Mouse (Mus musculus): Measurements from ENCODE around the gene Etl4.
A peak's percentile ranks its signal among the peaks of the same experiment; 100 is the strongest.

Etl4 gene

DNA sequence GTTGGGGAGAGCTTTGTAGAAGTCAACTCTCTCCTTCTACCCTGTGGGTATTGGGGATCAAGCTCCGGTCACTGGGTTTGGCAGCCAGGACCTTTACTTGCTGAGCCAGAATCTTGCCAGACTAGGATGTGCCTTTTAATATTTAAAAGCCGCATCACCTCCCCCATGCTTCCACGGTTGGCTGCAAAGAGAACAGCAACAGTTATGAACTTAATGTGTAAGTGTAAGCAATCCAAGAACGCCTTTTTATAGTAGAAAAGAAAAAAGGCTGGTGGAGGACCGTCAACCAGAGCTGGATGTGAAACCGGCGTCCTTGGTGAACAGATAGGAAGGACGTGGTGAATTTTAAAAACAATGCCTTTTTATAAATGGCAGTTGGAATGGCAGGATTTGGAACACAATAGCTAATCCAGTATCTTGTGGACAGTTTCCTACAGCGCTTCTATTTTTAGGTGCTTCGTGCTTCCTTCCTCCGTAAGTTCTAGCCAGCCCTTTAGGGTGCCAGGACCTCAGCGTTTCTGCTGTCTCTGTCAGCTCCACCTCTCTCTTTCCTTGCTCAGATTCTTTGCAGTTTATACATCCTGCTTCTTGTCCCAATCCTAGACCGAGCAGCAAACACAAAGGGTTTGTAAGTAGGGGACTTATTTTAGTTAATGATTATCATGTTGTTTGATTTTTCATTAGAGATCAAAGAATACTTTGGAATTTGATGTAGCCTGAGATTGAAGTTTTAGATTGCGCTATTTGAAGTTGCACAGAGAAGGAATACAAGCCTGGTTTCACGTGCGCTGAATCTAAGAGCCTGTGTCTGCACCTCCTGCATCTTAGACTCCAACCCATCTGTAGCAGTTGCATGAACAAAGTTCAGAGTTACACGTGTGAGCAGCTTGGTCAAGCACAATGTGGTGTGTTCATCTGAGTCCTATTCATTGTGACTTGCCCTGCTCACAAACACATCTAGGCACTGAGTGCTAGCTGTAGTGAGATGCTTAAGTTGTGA lies 535.9 kb downstream of the Etl4 start:
- no peak for DNase-seq (ENCODE audit: low spot score)

DNA sequence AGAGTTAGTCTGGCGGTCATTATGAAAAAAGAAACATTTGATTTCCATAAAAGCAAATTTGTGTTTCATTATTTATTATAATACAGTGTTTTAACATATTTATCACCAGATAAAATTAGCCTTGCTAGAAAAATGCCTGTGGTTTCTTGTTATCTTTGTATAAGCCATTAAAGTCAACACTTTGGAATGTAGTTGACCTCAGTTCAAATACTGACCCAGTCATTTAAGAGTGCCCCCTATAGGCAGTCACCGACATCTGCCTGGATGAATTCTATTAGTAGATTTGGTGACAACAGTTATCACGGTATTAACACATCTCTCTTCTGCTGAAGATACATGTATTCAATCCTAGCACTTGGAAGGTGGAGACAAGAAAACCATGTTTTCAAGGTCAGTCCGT lies 536.6 kb downstream of the Etl4 start:
- no peak for DNase-seq (ENCODE audit: low spot score)

DNA sequence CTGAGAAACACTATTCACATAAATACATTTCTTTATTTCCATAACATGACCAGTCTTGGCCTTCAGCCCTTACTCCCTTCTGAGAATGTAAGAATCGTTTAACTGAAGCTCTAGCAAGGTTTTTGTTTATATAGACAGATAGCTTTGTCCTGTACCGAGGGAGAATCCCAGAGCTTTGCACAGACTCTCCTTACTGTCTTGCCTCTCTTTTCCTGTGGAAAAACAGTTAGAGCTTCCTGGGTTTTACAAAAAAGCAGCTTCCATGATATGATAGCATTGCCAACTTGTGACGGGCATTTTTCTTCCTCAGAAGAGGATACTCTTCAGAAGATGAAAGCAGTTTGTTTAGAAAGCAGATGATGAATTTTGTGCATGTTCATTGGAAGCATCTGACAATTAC lies 541.4 kb downstream of the Etl4 start:
- no peak for DNase-seq (ENCODE audit: low spot score)

DNA sequence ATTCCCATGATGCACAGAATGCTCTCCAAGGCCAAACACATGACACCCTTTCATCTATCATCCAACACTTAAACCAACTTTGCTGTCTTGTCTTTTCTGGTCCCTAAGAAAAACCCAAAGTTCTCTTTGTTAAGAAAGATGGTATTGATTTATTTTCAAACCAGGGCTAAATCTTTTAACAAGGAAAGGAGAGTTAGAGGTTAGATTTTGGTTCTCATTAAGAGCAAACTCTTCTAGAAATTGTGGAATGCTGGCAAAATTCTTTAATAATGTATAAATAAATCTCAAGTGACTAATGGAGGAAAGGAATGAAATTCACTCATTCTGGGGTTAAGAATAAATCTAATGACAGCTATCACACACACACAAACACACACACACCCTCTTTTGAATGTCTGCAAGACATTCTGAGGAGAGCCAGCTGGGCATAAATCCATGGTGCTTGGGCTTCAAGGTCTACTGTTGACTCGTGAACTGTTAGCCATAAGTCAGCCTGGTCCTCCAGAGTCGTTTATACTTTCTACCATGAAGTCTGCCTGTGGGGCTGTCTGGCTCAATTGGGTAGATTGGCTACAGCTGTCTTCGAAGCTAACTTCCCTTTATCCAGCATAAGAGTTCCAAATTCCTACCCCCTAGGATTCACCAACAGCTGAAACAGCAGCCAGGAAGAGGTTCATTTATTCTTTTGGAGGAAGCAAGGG lies 544.1 kb downstream of the Etl4 start:
- no peak for DNase-seq (ENCODE audit: low spot score)

DNA sequence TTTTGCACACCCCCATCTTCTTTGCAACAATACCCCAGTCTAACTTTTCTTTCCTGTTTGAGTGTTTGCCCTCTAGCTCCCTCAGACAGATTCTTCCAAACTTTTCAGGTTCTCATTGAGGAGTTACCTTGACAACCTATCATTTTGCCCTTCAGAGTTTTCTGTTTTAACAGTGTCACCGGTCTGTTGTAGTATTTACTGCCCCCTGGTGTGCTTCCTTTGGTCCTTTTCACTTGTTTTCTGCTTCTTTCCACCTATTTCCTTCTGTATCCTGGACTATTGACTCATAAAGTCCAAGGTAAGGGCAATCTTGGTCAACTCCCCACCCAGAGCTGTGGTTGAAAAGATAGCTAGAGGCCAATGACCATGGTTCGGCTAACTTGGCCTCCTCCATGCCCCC lies 569.6 kb downstream of the Etl4 start:
- DNase-seq (ENCODE audit: low spot score), result no peak

DNA sequence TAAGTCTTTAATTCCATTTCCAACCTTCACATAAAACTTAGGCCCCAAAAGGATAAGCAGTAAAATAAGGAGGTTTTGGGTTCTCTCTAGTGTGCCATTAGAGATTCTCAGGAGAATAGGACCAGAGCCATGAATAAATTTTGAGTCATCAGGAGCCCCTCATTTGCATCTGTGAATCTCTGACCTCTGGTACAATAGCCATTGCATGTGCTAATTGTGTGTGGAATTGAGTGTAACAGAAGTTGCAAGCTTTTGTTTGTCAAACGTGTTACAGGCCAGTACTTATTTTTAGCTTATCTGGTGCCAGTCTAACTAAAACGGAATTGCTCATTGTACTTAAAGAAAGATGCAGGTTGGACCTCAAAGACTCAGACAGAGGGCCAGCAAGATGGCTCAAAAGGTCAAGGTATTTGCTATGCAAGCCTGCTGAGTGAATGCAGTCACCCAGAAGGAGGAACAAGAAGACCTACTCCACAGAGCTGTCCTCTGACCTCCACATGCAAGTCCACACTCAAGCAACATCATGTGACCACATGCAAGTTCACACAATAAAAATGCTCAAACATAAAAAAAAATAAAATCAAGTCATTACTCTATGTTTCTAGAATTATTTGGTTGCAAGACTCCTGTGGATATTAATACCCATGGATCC lies 576.7 kb downstream of the Etl4 start:
- no peak for DNase-seq (ENCODE audit: low spot score)

DNA sequence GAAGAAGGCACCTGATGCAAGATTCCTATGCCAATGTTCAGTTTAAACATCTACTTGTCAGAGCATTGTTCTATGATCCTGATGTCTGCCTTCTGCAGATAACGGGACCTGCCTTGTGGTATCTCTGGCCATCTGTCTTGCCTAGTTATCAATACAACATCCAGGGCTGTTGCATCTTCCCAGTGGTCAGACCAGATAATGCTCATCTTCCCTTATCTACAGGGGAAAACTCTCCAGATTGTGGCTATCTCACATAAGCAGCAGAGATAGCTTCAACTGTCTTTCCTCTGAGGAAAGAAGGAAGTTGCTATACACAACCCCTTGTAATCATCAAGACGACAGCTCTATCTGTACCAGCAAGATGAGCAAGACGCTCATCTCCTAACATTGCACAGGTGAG lies 579.5 kb downstream of the Etl4 start:
- no peak for DNase-seq (ENCODE audit: low spot score)

DNA sequence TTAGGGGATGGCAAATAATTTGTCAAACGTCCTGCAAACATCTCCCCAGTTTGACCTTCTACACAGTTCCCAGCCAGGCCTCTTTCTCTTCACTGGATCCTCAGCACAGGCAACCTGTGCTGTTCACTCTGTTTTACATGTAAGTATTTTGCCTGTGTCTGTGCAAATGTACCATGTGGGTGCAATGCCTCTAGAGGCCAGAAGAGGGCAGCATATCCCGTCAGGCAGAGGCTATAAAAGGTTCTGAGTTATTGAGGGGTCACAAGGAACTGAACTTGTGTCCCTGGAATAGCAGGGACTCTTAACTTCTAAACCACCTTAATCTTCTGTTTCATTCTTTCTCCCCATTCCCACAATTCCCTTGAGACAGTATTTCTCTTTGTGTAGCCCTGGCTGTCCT lies 582.5 kb downstream of the Etl4 start:
- DNase-seq (ENCODE audit: low spot score), result no peak

DNA sequence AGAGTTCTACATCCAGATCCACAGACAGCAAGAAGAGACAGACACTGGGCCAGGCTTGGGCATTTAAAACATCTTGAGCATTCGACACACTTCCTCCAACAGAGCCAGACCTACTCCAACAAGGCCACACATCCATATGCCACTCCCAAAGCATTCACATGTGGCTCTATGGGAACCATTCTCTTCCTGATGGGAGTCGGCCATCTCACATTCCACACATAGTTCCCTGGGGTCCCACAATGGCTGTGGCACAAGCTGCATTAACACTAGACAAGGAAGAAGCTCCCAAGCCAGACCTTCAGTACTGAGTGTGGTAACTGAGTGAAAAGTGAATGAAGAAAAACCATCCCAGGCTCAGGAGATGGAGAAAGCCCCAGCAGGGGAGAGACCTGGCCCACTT lies 584.2 kb downstream of the Etl4 start:
- no peak for DNase-seq (ENCODE audit: low spot score)

DNA sequence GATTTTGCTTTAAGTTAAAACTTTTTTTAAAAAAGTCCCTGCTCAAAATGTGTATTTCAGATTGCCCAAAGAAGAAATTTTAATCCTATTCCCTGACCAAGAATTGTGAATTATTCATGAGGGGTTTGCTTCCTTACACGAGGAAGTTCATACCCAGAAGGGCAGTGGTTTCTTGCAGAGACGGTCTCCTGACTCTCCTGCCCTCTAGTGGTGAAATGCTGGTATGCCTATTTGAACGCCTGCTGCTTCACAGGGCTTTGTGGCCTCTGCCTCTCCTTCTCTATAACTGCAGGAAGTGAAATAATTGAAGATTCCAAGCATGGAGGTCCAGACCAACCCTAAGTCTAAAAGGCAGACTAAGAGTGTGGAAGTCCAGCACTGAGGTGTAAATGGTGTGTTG lies 585.1 kb downstream of the Etl4 start:
- peak; percentile 30 for DNase-seq (ENCODE audit: low spot score)

DNA sequence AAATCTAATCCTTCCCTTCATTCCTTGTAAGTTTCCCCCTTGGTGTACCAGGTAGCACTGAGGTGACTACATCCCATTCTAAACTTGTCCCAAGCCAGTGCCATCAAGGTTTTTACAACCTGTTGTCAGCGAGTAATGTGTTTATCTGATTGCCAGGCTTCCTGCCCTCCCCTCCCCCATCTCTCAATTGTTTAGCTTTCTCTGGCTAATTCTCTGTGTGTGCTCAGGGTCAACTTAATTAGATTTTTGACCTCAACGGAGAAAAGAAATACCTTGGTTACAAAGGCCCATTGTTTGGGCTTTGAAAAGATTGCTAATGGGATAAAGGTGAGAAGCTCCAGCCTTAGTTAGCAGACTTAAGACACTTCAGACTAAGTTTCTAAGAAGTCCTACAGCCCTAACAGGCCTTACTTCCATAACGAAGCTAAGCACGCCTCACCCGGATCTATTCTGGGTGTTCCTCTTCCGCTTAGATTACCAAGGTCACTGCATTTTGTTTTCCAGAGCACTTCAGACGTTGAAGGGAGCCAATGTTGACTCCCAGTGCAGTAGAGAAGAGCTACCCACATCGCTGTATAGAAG lies 586.7 kb downstream of the Etl4 start:
- no peak for DNase-seq (ENCODE audit: low spot score)

DNA sequence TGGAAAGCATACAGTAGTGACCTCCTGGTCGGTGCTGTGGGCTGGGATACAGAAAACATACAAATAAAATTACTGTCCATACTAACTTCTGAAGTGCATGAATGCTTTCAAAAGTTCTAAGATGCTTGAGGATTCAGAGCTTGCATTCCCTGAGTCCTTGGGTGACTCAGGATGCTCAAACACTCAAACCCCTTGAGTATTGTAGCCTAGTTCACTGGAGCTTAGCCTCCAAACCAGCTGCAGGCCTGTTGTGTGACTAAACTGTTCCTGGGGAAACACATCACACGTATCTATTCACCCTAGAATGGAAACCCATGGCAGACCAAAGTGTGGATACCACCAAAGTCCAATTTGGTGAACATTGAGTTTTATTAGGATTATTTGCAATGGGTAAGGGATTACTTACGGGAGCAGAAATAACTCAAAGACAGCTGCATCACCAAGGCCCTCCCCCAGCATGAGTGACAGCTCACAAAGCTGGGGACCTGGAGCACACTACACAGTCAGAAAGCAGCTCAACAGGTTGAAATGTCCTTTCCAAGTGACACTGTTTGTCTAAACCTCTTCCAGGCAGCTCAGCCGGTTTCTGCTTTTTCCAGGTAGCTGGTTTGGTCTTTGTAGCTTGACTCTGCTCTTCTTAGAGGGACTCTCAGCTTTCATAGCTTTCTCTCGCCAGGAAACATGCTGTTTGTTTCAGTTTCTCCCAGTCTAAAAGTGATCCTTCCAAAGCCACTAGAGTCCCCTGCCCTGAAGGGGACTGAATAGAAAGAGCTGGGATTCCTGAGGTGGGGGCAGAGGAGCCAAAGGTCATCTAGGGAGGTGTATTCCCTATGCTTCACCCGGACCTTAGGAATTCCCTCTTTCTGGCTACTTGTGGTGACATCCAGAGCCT lies 598.5 kb downstream of the Etl4 start:
- no peak for DNase-seq (ENCODE audit: low spot score)

DNA sequence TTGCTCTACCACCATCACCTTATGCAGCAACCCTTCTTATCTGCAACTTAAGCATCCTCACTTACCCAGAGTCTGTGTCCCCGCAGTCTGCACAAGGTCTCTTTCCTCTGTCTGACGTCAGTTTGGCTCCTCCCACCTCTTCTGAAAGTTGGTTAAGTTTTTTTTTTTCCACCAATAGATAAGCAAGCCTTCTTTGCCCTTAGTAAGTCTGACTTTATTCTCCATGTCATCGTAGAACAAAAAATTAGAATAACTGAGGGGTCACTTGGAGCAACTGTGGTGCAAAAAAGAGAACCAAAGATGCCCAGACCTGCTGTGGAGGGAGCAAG lies 599.1 kb downstream of the Etl4 start:
- no peak for DNase-seq (ENCODE audit: low spot score)

DNA sequence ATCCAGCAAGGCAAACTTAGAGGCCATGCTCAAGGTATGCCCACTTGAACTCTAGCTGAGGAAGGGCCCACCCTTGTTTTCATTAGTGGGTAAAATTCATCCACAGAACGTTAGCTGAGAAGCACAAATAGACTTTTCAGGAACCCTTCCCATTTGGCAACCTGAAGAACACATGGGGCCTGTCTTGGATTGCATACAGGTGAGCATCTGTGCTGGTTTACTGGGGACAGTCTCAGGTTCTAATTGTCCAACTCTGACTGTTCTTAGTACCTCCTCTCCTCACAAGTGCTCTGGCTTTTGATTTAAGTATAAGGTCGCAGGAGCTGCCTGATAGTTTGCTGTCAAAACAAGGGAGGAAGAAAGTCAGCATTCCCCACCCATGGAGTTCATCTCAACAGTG lies 600.5 kb downstream of the Etl4 start:
- no peak for DNase-seq (ENCODE audit: low spot score)

DNA sequence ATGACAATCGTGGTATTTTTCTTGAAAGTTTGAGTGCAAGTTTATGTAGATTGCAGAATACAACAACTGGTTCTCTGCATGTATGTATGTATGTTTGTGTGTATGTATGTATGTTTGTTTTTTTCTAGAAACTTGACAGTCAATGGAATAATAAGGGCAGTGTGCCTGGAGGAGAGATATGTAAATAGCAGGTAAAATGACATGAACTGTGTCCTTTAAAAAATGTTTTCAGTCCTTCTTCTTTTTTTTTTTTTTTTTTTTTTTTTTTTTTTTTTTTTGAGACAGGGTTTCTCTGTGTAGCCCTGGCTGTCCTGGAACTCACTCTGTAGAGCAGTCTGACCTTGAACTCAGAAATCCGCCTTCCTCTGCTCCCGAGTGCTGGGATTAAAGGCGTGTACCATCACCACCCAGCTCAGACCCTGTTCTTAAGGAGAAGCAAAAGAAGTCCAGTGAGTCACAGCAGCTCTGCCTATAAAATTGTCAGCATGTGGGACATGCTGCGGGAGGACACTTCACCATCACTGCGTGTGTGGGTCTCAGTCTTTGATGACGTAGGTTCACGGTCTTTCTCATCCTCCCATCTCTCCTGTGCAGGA lies 606.8 kb downstream of the Etl4 start:
- DNase-seq (ENCODE audit: low spot score), result no peak

DNA sequence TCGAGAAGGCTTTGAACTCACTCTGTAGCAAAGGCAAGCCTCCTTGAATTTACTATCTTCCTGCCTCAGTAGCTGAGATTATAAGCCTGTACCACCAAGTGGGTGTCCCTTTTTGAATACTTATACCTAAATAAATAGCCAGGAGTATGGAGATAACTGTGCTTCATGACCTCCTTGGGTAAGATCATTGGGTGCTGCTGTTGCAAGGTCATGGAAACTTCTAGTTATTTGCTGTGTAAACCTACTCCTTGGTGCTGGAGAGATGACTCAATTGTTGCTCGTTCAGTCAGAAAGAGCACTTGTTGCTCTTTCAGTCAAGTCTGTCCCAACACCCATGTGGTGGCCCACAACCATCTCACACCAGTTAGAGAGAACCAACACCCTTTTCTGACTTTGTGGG lies 608.3 kb downstream of the Etl4 start:
- DNase-seq (ENCODE audit: low spot score), result no peak

DNA sequence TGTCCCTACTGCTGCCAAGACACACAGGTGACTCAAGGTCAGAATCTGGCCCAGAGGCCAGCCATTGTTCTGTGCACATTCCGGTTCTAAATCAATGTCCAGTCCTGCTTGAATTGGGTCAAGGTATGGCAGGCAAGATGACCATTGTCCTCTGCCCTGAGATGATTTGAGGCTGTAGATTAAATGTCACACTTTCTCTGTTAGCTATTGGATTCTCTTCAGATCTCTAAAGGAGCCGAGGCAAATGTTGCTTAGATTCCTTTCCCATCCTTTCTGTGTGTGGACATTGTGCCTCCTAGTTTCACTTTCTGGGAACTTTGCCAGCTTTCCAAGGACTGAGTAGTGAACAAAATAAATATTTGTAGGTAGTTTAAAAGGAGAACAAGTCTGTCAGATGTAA lies 608.9 kb downstream of the Etl4 start:
- DNase-seq (ENCODE audit: low spot score), result no peak

DNA sequence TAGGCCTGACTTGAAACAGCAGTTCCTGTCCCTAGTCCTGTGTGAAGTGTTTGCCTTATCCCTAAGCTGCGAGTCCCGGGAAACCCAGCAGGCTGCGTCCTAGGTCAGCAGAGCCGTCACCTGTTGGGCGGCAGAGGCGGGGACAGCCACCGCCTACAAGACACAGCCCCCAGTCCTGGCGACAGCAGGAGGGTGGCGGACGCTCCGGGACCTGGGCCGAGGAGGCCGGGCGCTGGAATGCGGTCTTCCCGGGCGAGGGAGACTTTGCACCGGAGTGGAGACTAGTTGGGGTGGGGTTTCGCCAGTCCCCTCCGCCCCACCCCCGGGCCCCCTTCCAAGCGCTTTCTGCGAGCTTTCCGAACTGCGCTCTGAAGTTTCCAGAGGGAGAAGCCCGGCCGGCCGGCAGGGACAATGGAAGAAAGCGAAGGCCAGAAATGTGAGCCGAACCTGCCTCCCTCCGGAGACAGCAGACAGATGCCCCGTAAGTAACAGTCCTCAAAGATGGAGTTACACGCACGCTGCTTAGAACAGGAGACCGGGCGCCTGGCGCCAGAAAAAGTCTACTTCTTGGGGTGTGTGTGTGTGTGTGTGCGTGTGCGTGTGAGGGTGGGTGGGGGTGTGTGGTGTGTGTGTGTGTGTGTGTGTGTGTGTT lies 610.0 kb downstream of the Etl4 start:
- DNase-seq (ENCODE audit: low spot score), result peak; percentile 57

DNA sequence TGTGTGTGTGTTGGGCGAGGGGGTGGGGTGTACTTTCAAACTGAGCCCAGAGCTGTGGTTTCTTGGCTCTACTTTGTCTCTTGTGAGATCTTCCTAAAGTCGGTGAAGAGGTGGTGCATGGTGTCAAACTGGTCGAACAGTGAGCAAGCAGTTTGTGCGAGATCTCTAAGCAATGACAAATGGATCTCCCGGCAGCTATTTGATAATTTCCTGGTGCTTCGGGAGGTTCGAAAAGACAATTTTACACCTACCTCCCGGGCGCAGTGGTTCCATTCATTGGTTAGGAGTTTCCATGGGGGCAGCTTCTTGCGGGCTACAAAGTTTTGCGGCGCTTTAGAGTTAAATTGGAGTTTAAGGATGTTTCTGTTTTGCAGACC lies 610.5 kb downstream of the Etl4 start:
- no peak for DNase-seq (ENCODE audit: low spot score)

DNA sequence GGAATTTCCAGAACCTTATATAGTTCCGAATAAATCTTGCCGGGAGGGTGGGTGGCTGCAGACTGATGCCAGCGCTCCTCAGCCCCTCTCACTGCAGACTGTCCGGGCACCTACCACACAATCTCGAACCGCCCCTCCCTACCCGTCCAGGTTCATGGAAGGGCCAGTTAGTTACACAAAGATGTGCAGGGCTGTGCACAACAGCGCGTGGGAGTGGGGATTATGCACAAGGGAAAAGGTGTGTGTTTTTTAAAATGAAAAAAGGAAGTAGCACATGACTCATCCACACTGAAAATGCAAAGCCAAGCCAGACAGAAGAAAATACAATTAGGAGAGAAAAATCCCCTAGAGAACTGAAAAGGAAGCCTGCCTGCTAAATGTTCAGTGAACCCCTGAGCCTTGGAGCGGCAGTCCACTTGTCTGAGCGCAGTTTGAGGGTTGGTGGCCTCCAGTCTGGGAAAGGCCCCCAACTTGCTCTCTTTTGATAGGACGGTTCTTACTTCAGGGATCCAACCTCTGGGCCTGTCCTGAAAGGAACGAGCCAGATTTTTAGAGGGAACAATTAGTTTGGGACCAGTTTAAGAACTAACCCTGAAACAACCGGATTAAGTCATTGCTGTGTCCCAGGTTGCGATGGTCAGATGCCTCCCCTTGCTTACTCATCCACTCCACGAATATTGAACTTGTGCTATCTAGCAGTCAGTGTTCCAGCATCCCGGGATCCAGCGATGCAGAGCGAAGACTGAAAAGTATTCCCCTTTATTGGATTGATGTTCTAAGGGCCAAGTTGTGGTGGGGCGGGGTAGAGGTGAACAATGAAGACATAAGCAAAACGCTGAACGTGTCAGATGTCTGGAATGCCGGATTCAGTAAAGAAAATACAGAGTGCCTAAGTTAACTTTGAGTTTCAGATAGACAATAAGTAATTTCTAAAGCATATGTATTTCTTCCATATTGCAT lies 611.3 kb downstream of the Etl4 start:
- DNase-seq (ENCODE audit: low spot score), result no peak

Data from ovary, postnatal 10 days (tissue).